Mouse (Mus musculus) hindlimb bud, embryonic 11.5 days (tissue): ENCODE results near the gene Agap3.

Source experiments
- DNase-seq: peaks from one replicate; pipeline ENCODE4 v3.0.0-alpha.2; 2012; ENCODE audit warnings: low read depth, low spot score; ENCODE audit errors: extremely low spot score

Gene Agap3

DNA sequence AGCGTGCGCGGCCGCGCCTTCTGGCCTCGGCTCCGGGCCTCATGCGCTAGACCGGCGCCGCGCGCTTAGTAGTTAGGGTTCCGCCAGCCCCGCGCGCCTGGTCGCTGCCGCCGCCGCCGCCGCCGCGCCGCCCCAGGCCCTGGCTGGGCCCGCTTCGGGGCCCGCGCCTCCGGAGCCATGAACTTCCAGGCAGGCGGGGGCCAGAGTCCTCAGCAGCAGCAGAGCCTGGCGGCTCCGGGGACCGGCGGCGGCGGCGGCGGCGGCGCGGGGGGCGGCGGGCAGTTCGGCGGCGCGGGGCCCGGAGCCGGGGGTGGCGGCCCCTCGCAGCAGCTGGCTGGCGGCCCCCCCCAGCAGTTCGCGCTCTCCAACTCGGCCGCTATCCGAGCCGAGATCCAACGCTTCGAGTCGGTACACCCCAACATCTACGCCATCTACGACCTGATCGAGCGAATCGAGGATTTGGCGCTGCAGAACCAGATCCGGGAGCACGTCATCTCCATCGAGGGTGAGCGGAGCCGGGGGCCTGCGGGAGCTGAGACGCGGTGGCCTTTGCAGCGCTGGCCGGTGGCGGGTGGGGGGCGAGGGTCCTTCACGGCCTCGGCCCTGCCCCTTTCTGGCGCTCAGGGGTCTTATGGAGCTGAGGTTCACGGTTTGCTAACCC is at the start of gene Agap3:
Agap3 (plus strand) TSS at position 148 of the 661 bp plus-strand sequence.
- no peak for DNase-seq

DNA sequence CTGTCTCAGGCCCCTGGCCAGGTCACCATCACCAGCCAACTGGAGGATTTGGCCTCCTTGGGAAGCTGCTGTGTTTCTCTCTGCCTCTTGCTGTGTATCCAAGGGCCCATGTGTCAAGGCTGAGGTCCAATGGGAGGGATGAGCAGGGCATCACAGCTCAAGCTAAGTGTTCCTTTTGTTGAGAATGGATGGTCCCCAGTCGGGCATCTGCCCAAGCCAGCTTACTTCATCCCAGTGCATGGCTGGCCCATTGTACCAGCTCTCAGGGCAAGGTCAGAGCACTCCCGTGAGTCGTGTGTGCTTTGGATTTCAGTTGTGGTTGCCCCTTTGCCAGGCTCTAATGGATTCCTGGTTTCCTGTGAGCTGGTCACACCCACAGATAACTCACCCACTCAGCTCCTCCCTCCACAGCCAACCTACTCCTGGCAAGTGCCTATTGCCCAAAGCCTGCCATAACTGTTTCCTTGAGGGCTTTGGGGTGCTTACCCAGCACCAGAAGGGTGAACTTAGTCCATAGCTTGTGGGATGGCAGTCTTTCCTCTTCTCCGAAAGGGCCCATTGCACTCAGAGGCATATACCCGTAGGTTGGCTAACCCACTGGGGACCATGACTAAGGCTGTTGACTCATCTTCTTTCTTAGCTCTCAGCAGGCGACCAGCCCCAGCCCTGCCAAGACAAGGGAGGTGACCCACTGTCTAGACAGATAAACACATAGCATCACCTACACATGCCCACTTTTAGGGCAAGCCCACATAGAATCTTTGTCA is 47.2 kb upstream of the Agap3 start:
- DNase-seq = no peak

DNA sequence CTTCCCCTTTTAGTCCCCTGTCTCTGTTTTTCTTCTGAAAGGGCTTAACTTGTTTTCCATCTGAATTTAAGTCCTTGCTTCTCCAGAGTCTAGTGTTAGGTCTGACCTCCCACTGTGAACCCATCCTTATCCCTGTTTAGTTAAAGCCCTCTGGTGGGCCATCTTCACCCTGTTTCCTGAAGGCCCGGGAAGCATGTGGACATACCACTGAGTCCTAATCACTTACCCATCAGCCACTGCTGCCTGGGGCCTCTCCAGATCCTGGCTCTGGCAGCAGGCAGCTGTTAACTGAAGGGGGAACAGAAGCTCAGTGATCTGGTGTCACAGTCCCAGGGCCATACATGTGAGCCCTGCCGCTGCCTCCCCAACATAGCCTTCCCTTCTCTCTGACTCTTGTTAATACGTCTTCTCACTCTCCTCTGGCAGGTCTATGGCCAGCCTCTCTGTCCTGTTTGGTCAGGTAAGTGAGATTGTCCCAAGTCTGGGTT is 46.5 kb upstream of the Agap3 start:
- no peak for DNase-seq

DNA sequence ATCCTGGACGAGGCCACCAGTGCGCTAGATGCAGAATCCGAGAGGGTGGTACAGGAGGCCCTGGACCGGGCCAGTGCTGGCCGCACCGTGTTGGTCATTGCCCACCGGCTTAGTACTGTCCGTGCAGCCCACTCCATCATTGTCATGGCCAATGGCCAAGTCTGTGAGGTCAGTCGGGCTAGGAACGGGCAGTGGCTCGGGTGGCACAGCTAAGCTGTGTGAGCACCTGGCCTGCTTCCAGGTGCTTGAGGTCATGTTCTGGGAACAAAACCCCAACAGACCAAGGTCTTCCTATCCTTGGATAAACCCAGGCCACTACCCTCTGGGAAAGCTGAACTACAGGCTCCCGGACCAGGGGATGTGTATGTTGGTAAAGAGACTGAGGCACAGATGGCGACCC is 43.3 kb upstream of the Agap3 start:
- no peak for DNase-seq

DNA sequence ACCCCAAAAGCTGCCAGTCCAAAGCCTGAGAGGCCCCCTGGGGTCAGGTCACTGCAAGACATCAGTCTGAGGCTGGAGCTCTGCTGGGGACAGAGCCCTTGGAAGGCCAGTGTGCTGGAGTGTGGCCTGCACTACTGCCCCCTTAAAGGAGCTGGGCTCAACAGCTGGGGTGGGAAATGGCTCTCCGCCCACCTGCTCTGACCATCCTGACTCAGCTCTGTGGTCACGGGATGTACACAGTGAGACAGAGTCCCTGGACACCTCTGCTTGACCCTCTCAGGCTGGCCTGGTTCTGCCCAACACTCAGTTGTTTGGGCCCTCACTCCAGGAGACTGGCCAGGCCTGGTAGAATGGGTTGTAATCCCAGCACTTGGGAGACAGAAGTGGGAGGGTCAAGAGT is 42.5 kb upstream of the Agap3 start:
- no peak for DNase-seq

DNA sequence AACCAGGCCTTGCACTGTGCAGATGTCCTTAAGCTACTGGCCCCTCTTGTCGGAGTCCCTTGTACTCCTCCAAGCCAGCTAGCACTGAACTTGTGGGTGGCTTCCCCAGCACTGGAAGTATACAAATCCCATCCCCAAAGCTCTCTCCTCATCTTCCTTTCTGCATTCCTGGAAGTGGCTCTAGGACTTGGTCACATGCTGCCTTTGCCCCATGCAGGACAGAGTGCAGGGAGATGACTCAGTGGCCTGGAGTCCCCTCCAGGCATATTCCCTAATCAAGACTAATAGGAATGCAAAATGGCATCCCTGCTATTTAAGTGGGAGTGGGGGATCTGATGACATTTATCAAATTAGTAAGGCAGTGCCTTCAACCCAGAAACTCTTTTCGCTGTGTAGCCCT is 39.9 kb upstream of the Agap3 start:
- DNase-seq = no peak

DNA sequence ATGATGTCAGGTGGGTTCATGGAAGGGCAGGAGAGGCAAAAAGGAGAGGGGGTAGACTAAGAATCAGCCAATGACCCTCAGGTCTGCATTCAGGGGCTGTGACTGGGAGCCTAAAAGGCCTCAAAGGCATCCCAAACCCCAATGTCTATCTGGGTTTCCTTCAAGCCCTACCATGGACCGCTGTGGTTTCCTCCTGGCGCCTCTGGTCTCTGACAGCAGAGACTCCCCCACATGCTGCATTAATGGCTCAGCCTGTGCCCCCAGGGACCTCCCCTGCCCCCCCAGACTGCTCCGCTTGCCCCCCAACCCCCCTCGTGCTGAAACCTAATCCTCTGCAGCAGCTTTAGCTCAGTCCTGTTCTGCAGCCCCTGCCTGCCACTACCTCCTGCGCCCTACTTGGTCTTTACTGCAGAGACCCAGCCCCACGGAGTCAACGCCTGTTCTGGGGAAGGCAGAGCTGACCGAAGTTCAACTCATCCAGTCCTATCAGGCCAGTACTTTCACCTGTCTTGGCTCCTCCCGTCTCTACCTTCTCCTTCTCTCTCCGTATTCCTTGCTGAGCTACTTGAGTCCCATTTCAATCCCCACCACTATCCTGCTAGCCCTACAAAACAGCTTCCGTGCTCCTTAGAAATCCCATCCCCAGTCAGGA is 38.8 kb upstream of the Agap3 start, which contains the start of gene Asic3:
Asic3 (plus strand) TSS at position 351 of the 652 bp plus-strand sequence.
- DNase-seq = no peak

DNA sequence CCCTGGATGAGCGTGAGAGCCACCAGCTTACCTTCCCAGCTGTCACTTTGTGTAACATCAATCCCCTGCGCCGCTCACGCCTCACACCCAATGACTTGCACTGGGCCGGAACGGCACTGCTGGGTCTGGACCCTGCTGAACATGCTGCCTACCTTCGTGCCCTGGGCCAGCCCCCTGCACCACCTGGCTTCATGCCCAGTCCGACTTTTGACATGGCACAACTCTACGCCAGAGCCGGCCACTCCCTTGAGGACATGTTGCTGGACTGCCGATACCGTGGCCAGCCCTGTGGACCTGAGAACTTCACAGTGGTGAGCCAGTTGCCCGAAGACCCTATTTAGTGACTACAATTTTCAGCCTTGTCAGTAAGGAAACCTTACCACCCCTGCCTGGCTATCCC is 38.0 kb upstream of the Agap3 start:
- DNase-seq = no peak

DNA sequence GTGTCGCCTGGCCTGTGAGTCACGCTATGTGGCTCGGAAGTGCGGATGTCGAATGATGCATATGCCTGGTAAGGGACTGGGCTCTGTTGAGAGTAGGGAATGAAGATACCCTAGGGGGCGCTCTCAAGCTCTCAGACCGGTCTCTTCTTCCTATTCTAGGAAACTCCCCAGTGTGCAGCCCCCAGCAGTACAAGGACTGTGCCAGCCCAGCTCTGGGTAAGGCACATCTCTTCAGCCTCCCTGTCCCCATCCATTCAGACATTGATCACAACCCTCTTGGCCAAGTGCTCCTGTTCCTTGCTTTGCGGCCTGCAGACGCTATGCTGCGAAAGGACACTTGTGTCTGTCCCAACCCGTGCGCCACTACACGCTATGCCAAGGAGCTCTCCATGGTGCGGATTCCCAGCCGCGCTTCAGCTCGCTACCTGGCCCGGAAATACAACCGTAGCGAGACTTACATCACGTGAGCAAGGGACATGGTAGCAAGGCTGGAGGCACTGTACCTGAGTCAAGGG is 35.7 kb upstream of the Agap3 start:
- no peak for DNase-seq

DNA sequence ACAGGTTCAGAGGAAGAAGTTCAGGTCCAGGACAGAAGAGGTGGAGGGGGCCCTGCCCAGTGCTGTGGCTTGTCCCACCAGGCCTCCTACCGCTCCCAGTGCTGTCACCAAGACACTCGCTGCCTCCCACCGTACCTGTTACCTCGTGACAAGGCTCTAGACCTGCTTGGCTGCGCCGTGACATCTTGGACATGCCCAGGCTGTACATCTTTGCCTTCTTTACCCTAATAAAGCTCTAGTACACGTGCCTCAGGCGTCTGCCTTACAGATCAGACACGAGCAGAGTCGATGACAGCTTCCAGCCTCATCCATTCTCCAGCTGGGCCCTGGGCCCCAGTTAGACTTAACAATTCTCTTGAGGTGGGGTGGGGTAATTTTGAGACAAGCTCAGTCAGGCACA is 34.4 kb upstream of the Agap3 start:
- DNase-seq = no peak

DNA sequence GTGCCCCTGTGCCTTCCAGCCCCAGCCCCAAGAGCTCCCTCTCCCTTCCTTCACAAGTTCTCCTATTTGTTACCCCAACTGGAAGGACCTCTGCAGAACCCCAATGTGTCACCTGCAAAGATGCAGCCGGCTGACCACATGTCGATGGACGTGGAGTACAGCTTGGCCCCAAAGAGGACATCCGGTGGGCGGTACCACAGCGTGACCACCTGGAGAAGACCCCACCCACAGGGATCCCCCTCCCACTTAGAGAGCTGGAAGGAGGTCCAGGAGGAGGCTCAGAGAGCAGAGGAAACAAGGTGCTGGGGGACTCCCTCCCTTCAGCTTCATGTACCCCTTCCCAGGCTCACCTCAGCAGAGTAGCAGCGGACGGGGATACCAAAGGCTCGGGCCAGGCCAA is 31.6 kb upstream of the Agap3 start:
- DNase-seq = no peak

DNA sequence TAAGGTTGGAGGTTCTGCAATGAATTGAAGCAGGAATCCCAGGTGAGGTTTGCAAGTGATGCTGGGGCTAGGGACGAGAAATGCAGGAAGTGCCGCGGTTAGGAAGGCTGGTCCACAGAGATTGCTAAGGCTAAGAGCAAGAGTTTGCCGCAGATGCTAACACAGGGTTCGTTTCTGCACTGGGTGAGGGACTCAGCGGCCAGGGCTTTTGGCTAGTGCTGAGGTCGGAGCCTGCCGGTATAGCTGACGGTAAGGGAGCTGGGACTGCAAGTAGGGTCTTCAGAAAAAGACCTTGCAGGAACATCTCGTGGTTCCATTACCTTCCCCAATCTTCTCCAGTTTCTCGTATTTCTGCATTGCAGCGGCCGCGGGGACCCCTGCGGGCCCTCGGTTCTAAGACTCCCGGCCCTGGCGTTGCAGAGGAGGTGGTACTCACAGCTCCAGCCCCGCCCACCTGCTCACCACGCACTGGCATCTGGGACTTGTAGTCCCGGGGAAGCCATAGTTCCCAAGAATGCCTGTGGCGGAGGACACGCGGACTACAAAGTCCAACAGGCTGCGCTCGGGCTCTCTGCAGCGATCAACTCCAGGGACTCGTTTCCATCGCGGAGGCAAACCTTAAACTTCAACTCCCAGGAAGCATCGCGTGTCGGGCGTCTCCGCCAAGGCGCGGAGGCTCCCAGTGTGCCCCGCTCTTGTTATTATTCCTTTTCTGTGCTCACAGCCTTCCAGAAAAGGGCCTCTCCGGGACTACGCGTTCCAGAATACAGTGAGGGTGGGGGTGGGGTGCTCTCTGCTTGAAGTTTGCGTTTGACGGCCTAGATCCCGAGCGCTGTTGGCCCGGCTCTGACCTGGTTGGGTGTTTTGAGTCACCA is 28.6 kb upstream of the Agap3 start, which contains the start of the genes Cdk5 and Slc4a2:
Cdk5 (minus strand) TSS at position 402 of the 875 bp plus-strand sequence.
Slc4a2 (plus strand) TSS at position 709 of the 875 bp plus-strand sequence.
- peak; percentile 97 for DNase-seq

DNA sequence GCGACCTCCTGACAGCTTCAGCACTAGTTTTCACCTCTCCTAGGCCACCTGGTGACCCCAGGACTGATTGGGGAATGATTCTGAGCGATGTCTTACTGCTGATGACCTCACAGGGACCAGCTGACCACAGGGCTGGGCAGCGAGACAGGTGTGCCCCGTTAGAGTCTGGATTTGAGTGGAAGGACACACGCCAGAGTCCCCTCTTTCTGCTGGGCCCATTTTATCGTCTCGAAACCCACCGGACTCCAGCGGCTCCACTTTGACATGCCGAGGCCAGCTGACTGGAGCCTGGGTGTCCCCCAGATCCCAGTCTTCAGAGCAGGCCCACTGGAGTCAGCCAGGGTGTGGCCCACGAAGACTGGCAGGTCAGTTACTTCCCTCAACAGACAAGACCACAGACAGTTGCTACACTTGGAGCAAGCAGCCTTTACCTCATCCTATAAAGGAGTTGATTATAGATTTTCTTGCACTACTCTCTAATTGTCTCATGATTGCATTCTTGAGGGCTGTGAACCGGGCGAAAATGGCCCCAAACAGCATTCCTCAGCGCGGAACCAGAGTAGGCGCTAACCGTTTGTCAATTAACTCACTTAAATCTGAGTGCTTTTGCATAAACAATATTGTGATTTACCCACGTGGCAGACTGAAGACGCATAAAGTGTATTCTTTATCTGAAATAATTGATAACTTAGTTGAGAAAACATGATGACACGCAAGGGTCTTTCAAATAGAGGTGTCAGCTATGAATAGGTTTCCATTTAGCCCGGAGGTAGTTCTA is 27.8 kb upstream of the Agap3 start:
- DNase-seq = no peak

DNA sequence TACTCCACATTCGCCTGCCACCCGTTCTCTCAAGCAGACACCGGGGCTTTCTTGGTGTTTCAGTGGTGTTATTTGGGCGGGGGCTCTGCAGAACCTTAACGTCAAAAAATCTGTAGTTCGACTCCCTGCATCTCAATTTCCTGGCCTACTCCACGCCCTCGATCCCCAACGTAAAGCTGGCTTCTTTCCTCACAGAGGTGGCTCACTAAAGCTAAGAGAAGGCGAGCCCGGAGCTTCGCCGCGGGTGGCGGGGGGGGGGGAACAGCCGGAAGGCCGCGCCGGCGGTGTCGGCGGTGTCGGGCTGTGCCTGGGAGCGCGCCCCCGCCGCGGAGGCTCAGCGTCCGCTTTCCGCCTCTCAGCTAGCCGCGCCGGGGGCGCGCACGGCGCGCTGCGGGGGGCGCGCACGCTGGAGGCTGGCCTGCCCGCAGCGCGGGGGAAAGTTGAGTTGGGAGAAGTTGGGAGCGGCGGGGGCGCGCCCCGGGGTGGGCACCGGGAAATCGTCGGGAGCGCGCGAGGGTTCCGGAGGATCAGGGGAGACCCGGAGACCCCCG is 27.0 kb upstream of the Agap3 start:
- DNase-seq = no peak

DNA sequence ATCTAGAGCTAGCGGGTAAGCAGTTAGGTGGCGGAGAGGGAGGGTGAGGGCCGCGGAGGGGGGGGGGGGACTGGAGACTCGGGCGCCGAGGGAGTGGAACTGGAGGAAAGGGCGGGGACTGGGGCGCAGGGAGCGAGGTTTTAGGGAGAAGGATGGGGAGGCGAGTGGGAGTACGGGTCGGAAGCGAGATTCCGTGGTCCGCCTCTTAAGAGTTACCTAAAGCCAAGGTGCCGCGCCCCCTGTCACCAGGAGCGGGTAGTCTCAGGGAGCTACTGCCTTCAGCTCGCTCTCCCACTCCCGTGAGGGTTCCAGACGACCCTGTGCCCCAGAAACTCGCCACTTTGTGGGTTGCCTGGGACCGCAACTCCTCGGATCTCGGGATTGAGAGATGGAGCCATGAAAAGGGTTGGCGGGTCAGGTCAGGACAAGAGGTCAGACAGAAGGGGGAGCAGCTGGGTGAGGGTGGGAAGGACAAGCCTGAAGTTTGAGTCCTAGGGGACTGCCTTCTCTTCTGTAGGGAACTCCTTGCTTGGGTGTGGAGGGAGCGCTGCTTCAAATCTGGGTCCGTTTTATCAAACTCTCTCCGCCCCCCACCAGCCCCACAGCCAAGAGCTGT is 26.4 kb upstream of the Agap3 start:
- no peak for DNase-seq

DNA sequence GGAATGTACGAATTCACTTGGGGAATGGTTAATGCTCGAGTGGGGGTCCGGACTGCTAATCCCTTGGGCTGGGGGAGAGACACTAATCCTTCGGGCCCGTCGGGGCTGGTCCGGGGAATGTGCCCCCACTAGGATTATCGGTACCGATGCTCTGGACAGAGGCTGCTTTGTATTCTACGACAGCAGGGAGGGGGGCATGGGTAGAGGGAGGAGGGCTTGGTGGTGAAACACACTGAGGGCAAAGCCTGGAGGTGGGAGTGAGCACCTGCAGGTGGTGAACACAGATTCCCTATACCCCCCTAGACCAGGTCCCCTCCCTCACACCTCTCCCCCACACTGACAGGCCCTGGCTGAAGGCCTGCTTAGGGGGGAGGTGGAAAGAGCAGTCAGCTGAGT is 25.9 kb upstream of the Agap3 start:
- no peak for DNase-seq

DNA sequence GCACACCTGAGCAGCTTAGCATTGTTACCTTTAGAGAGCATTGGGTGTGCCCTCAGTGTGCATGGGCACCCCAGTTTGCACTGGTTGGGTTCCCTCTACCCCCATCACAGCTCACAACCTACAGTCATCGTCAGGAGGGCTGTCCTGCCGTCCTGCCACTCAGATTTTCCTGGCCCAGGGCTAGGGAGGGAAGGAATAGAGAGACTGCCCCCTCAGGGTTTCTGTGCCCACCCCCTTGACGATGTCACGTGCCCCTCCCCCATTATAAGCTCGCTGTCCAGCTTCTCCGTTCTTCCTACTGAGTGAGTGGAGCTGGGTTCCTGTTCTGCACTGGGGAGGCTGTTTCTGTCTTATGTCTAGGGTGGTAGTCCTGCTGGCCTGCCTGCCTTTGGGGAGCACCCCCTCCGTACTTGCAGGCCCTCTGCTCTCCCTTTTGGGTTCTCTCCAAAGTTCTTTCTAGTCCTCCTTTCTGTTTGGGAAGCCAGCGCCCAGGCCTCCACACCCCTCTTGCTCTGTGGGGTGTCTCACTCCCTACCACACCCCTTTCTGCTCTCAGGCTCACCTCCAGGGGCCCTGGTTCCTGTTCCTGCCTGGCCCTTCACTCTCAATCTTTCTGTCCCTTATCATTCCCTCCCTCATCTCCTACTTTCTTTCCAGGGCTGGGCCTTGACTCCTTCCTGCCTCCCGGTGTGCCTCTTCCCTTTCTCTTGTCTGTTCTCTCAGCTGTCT is 25.3 kb upstream of the Agap3 start:
- no peak for DNase-seq

DNA sequence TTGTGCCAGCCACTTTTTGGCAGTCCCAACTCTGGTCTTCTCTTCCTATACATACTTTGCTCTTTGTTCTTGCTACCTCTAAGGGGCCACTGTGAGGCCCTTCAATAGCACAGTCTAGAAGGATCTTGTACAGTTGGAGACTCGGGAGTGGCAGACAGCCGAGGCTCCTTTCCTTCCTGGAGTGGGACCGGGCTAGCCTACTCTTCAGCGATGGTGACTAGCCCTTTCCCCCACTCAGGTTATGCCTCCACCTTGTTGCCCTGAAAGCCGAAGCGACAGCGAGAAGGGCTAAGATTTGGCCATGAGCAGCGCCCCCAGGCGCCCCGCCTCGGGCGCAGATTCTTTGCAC is 24.7 kb upstream of the Agap3 start:
- DNase-seq = no peak
